ENCODE assay signal across 15 mouse cellular contexts in genomic region chr10:13788057-13788456, GRCm38 (mm10).
"Had no signal": no experiment of that assay in that cellular context is flagged by ENCODE, and none has a peak within 500 bp of the region (broad histone marks: within the 10 kb centered on the region; RNA-seq: fewer than 3 reads in every experiment).

No protein-coding gene starts in this region.

- DNase-seq: kidney, adult 2 months; kidney, postnatal 25 days; layer of hippocampus, adult 9-11 months; layer of hippocampus, postnatal 36 days; right cerebral cortex, postnatal 14 days; thymus, adult 2 months; thymus, postnatal 25 days had no signal

- H3K9me3 ChIP-seq: kidney, embryonic 15.5 days; limb, embryonic 13.5 days; liver, embryonic 12.5 days; lung, embryonic 15.5 days; midbrain, embryonic 12.5 days; neural tube, embryonic 13.5 days; stomach, embryonic 15.5 days had no signal

- H3K4me3 ChIP-seq: kidney, embryonic 15.5 days; limb, embryonic 13.5 days; liver, embryonic 12.5 days; lung, embryonic 15.5 days; midbrain, embryonic 12.5 days; neural tube, embryonic 13.5 days; stomach, embryonic 15.5 days had no signal

- H3K27ac ChIP-seq: kidney, embryonic 15.5 days; limb, embryonic 13.5 days; liver, embryonic 12.5 days; lung, embryonic 15.5 days; midbrain, embryonic 12.5 days; neural tube, embryonic 13.5 days; stomach, embryonic 15.5 days had no signal

- H3K27me3 ChIP-seq: kidney, embryonic 15.5 days; liver, embryonic 12.5 days; lung, embryonic 15.5 days; midbrain, embryonic 12.5 days; neural tube, embryonic 13.5 days; stomach, embryonic 15.5 days had no signal

- H3K4me1 ChIP-seq: kidney, embryonic 15.5 days; liver, embryonic 12.5 days; lung, embryonic 15.5 days; midbrain, embryonic 12.5 days; neural tube, embryonic 13.5 days; stomach, embryonic 15.5 days had no signal

- H3K36me3 ChIP-seq: limb, embryonic 13.5 days; liver, embryonic 12.5 days; lung, embryonic 15.5 days; midbrain, embryonic 12.5 days; stomach, embryonic 15.5 days had no signal

- H3K4me2 ChIP-seq: kidney, embryonic 15.5 days; limb, embryonic 13.5 days; liver, embryonic 12.5 days; lung, embryonic 15.5 days; midbrain, embryonic 12.5 days; neural tube, embryonic 13.5 days; stomach, embryonic 15.5 days had no signal

- ATAC-seq: liver, embryonic 12.5 days; midbrain, embryonic 16.5 days had no signal

- H3K9ac ChIP-seq: kidney, embryonic 15.5 days; limb, embryonic 13.5 days; liver, embryonic 12.5 days; lung, embryonic 15.5 days; midbrain, embryonic 12.5 days; neural tube, embryonic 13.5 days; stomach, embryonic 15.5 days had no signal
